Mouse (Mus musculus) forebrain, embryonic 16.5 days (tissue): ENCODE results near the gene Esrrg. TPM values are rescaled to one million over a fixed set of nuclear protein-coding genes. Genes with fewer than 3 reads are reported as not detected.
A peak's percentile ranks its signal among the peaks of the same experiment; 100 is the strongest.

Experiments used
- ATAC-seq: fragments of 200-750 bp; cut with Nextera tagmentation; 2 replicates; pipeline ENCODE4 v1.8.0; 2017; ENCODE audit warnings: mild to moderate bottlenecking, moderate library complexity
- H3K27ac ChIP-seq: fragments of 300-500 bp; sonication (generic); 2 replicates; pipeline ENCODE4 v1.5.1; 2014; ENCODE audit warnings: low read length, control low read depth
- H3K27me3 ChIP-seq: fragments of 300-500 bp; sonication (generic); replicated peaks from 2 replicates; pipeline ENCODE4 v1.6.1; 2014; ENCODE audit warnings: low read length; ENCODE audit not compliant: control insufficient read depth, insufficient read depth
- H3K36me3 ChIP-seq: fragments of 300-500 bp; sonication (generic); 2 replicates; pipeline ENCODE4 v1.6.1; 2014; ENCODE audit not compliant: control insufficient read depth, insufficient read depth
- H3K4me1 ChIP-seq: fragments of 300-500 bp; sonication (generic); replicated peaks from 2 replicates; pipeline ENCODE4 v1.6.1; 2014; ENCODE audit warnings: low read length; ENCODE audit not compliant: control insufficient read depth, insufficient read depth
- H3K4me2 ChIP-seq: fragments of 300-500 bp; sonication (generic); 2 replicates; pipeline ENCODE4 v1.6.1; 2014; ENCODE audit warnings: mild to moderate bottlenecking, low read length, control low read depth
- H3K4me3 ChIP-seq: fragments of 300-500 bp; sonication (generic); replicated peaks from 2 replicates; pipeline ENCODE4 v1.5.1; 2014; ENCODE audit warnings: mild to moderate bottlenecking, low read length, control low read depth
- H3K9ac ChIP-seq: fragments of 300-500 bp; sonication (generic); replicated peaks from 2 replicates; pipeline ENCODE4 v1.6.1; 2014; ENCODE audit warnings: low read depth, low read length, control low read depth
- H3K9me3 ChIP-seq: fragments of 300-500 bp; sonication (generic); 2 replicates; pipeline ENCODE4 v1.6.1; 2016; ENCODE audit warnings: low read length; ENCODE audit not compliant: control insufficient read depth
- WGBS: fragments of 180-500 bp; shearing (Covaris S2); extraction: QIAGEN DNeasy Blood & Tissue Kit; methylation state at CpG from one replicate; pipeline ENCODE4 v1.1.7; 2014; 5-methylcytosine and 5-hydroxymethylcytosine counted together
- polyA plus RNA-seq: library from polyadenylated mRNA; unstranded; fragments of >200 nt; fragmentation: Nextera tagmentation; extraction: Ambion mirVana; gene quantifications from 2 replicates; pipeline ENCODE4 v1.2.1, GENCODE M21; 2015

Esrrg gene
- polyA plus RNA-seq, 1 experiment from 2014 or later = 11.2 TPM

- no peaks in the 10 kb centered on the region for H3K27me3 ChIP-seq
- H3K4me2 ChIP-seq = no peak overlapping the region
- no peaks in the 10 kb centered on the region for H3K4me1 ChIP-seq
- H3K9me3 ChIP-seq = no peaks in the 10 kb centered on the region
- 89% methylated on average over 8 of the region's 8 CpGs for WGBS
- ATAC-seq = no peak
- no peak overlapping the region for H3K27ac ChIP-seq
- no peaks in the 10 kb centered on the region for H3K36me3 ChIP-seq
- no peak overlapping the region for H3K9ac ChIP-seq
- no peak overlapping the region for H3K4me3 ChIP-seq
Observed at GRCm38 (mm10) chr1:187645258-187645657, 36.7 kb downstream of the Esrrg start.

- no peak for ATAC-seq
- no peak overlapping the region for H3K4me2 ChIP-seq
- peaks cover 12% of the 10 kb centered on the region for H3K4me1 ChIP-seq
- H3K9me3 ChIP-seq = no peaks in the 10 kb centered on the region
- no peak overlapping the region for H3K9ac ChIP-seq
- H3K27me3 ChIP-seq = no peaks in the 10 kb centered on the region
- no peak overlapping the region for H3K4me3 ChIP-seq
- no peak overlapping the region for H3K27ac ChIP-seq
- no peaks in the 10 kb centered on the region for H3K36me3 ChIP-seq
- 91% methylated on average over 8 of the region's 8 CpGs for WGBS
Observed at GRCm38 (mm10) chr1:187648551-187648950, 40.0 kb downstream of the Esrrg start.

DNA sequence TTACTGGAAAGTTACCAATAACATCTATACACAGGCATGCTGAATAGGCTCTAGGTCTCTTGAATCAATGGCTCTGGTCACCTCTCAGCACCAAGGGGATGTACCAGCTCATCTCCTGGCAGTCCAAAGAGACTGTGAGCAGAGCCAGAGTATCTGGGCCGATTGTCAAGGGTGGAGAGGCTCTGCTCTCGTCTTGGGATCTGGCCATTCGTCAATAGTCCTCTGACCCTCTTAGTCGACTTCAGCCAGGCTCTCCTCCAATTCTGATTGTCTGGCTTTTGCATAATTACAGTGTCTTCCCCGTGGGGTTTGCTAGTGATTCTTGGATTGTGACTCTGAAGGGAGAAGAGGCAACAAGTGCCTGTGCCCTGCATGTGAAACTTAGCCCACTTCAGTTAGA lies 41.3 kb downstream of the Esrrg start:
- no peak overlapping the region for H3K27ac ChIP-seq
- no peak overlapping the region for H3K4me3 ChIP-seq
- 53% methylated on average over 5 of the region's 5 CpGs for WGBS

GRCm38 (mm10) chr1:187650786-187651687 lies 42.4 kb downstream of the Esrrg start:
- Histone ChIP-seq H3K4me3 (peak overlapping the region; percentile 57), H3K4me2 (peak overlapping the region; percentile 92), H3K27ac (0 out of 2 replicates have a peak overlapping the region, but pooled peaks have one; percentile 1), H3K4me1 (peaks cover 12% of the 10 kb centered on the region), H3K27me3 (no peaks in the 10 kb centered on the region), H3K9ac (peak overlapping the region; percentile 80), H3K36me3 (no peaks in the 10 kb centered on the region), H3K9me3 (no peaks in the 10 kb centered on the region)
- ATAC-seq = peak; percentile 61
- 9% methylated on average over 24 of the region's 24 CpGs for WGBS

More for the DNA sequence above, 41.3 kb downstream of the Esrrg start:
- H3K4me1 ChIP-seq = peaks cover 12% of the 10 kb centered on the region
- H3K4me2 ChIP-seq = no peak overlapping the region
- H3K36me3 ChIP-seq = no peaks in the 10 kb centered on the region
- no peak for ATAC-seq
- H3K27me3 ChIP-seq = no peaks in the 10 kb centered on the region
- no peaks in the 10 kb centered on the region for H3K9me3 ChIP-seq
- no peak overlapping the region for H3K9ac ChIP-seq

GRCm38 (mm10) chr1:187651688-187652241 lies 43.2 kb downstream of the Esrrg start:
- peaks cover 12% of the 10 kb centered on the region for H3K4me1 ChIP-seq
- peak; percentile 89 for ATAC-seq
- no peaks in the 10 kb centered on the region for H3K9me3 ChIP-seq
- peak overlapping the region; percentile 57 for H3K4me3 ChIP-seq
- H3K36me3 ChIP-seq = no peaks in the 10 kb centered on the region
- WGBS = 0% methylated on average over 35 of the region's 47 CpGs
- peak overlapping the region; percentile 80 for H3K9ac ChIP-seq
- H3K27ac ChIP-seq = peak overlapping the region; percentile 41
- H3K27me3 ChIP-seq = no peaks in the 10 kb centered on the region
- peak overlapping the region; percentile 92 for H3K4me2 ChIP-seq

- no peak overlapping the region; the same call in 1 of the 2 replicates for H3K9ac ChIP-seq
- peak overlapping the region; percentile 92 for H3K4me2 ChIP-seq
- peak overlapping the region; percentile 57 for H3K4me3 ChIP-seq
- ATAC-seq = no peak; the same call in 1 of the 2 replicates
- H3K27me3 ChIP-seq = no peaks in the 10 kb centered on the region
- no peaks in the 10 kb centered on the region for H3K36me3 ChIP-seq
- H3K27ac ChIP-seq = no peak overlapping the region
- peaks cover 12% of the 10 kb centered on the region for H3K4me1 ChIP-seq
- H3K9me3 ChIP-seq = no peaks in the 10 kb centered on the region
- WGBS = 18% methylated on average over 7 of the region's 7 CpGs
Observed at GRCm38 (mm10) chr1:187652445-187652844, 43.9 kb downstream of the Esrrg start.

DNA sequence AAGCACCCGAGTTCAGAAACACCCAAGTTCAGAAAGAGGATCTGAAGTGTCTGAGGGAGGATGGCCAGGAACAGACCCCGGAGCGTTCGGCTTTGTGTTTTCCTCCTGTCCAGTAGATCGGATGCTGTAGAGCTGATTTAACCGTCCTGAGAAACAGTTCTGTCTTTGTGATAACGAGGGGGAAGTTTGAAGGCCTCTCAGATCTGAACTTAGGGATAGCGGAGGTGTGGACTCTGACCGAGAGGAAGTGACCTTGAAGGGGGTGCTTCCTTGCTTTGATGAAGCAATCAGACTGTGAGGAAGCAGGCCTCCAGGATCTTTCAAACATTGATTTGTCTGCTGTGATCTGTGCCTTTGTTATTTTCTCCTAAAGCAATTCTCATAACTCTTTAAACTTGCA lies 44.8 kb downstream of the Esrrg start:
- Histone ChIP-seq H3K27ac (no peak overlapping the region), H3K9me3 (no peaks in the 10 kb centered on the region), H3K27me3 (no peaks in the 10 kb centered on the region), H3K36me3 (no peaks in the 10 kb centered on the region), H3K4me2 (no peak overlapping the region), H3K4me3 (no peak overlapping the region), H3K4me1 (peaks cover 12% of the 10 kb centered on the region), H3K9ac (no peak overlapping the region)
- no peak for ATAC-seq
- WGBS = 61% methylated on average over 9 of the region's 9 CpGs

DNA sequence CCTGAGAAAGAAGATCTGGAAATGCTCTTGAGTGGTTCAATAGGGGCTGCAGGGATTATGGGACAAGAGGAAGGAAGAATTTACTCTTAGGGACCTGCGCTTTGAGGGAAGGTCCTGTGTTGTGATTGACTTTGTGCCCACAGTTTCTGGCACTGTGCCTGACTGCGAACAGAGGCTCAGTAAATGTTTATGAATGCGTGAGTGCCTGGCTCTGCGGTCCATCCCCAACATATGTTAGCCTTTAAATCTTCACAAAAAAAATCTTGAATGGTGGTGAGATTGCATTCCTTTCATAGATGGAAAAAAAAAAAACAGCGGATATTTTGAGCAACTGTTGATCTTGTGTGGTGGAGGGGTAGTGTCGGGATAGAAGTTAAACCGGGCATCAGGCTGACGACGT lies 52.4 kb downstream of the Esrrg start:
- 46% methylated on average over 9 of the region's 9 CpGs for WGBS

DNA sequence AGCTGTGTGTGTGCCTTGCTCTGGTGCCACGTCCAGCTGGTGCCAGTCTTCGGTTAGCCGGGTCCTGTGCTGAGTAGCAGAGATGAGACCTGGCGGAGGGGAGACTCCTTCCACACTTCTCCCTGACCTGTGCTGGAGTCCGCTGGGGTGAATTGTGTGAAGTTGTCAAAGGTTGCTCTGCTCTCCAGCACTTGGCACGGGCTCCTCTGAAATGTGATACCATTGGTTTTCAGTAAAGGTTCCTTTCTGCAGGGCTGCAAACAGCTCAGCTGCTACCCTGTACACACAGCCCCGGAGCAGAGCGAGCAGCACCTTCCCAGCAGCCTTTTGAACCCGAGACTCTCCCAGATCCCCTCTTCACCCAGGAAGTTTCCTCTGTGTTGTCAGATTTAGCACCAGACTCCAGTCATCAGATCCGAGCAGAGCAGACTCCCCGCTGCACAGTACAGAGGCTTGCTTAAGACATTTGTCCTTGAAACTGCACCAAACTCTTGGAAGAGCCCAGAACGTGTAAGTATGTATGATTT lies 53.6 kb downstream of the Esrrg start:
- no peak overlapping the region for H3K4me3 ChIP-seq
- peaks cover 6% of the 10 kb centered on the region; the same call in 1 of the 2 replicates for H3K4me1 ChIP-seq
- ATAC-seq = no peak
- H3K9ac ChIP-seq = no peak overlapping the region
- 47% methylated on average over 12 of the region's 12 CpGs for WGBS
- H3K27ac ChIP-seq = no peak overlapping the region
- H3K4me2 ChIP-seq = no peak overlapping the region
- H3K27me3 ChIP-seq = no peaks in the 10 kb centered on the region
- H3K36me3 ChIP-seq = no peaks in the 10 kb centered on the region
- H3K9me3 ChIP-seq = no peaks in the 10 kb centered on the region

More for the DNA sequence above, 52.4 kb downstream of the Esrrg start:
- peaks cover 6% of the 10 kb centered on the region; the same call in 1 of the 2 replicates for H3K4me1 ChIP-seq
- H3K9ac ChIP-seq = no peak overlapping the region
- H3K36me3 ChIP-seq = no peaks in the 10 kb centered on the region
- H3K9me3 ChIP-seq = no peaks in the 10 kb centered on the region
- no peak overlapping the region for H3K4me2 ChIP-seq
- no peak for ATAC-seq
- H3K4me3 ChIP-seq = no peak overlapping the region
- no peaks in the 10 kb centered on the region for H3K27me3 ChIP-seq
- no peak overlapping the region for H3K27ac ChIP-seq
